Mouse (Mus musculus) hindlimb bud, embryonic 11.5 days (tissue): Measurements from ENCODE around the gene Adgrl2.

Source experiments
- DNase-seq: peaks from one replicate; pipeline ENCODE4 v3.0.0-alpha.2; 2012; ENCODE audit warnings: low read depth, low spot score; ENCODE audit errors: extremely low spot score

The Adgrl2 gene

DNA sequence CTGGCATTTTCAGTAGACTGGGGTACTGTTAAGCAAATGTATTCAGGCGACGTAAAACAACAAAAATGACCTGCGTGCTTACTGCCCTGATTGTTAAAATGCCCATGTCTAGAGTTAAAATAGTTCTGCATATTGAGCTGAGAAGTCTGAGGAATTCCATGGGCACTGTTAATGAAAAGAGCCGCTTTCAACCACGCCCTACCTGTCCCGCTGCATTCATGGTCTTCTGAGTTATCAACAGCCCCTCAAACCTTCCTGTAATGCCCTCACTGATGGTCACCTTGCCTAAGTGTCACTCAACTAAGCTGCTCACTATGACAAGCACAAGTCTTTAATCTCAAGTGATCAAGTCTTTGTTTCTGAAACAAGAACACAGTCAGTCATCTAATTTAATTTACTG lies 12.5 kb downstream of the Adgrl2 start:
- no peak for DNase-seq

DNA sequence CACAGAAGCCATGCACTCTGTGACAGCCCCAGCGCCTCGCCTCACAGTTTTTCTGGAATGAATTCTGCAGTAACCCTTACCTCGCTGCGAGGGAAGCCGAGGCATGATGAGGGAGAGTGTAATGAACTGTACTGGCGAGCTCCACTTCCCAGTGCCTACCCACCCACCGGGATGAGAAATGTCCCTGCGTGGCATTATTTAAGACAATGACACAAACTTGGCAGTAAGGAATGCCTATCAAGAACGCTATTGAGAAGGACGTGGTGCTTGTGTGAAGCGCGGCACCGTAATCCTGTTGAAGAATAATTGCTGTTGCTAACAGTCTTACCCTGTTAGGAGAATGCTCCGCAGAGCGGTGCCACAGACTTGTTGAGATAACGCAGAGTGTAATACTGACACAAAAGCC lies 13.2 kb downstream of the Adgrl2 start:
- no peak for DNase-seq

DNA sequence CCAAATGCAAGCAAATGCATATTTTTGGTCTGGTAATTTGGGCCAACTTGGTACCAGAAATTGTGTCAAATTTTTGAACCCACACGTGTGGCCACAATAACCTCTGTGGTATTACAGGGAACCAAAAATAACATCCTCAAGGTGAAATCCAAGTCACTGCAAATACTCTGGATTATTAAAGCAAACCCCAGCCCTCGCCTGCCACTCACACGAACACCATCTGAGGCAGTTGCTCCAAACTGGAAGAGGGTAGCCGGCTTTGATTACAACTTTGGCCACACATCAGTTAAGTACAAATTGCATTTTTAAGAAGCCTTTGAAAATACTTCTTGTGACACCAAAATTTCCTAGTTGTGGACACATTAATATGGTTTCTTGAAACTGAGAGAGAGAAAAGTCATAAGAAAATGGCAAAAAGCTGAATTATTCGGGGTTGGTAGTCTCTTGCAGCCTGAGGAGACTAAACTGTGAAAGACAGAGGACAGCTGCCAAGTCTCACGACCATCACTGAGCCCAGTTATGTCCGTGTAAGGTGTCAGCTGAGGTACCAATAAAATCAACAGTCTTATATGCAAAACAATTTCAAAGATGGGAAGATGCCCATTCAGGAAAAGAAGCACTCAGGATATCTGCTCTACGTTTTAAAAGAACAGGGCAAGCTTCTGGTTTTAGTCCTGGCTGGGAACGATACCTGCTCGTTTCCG lies 18.3 kb downstream of the Adgrl2 start:
- no peak for DNase-seq

DNA sequence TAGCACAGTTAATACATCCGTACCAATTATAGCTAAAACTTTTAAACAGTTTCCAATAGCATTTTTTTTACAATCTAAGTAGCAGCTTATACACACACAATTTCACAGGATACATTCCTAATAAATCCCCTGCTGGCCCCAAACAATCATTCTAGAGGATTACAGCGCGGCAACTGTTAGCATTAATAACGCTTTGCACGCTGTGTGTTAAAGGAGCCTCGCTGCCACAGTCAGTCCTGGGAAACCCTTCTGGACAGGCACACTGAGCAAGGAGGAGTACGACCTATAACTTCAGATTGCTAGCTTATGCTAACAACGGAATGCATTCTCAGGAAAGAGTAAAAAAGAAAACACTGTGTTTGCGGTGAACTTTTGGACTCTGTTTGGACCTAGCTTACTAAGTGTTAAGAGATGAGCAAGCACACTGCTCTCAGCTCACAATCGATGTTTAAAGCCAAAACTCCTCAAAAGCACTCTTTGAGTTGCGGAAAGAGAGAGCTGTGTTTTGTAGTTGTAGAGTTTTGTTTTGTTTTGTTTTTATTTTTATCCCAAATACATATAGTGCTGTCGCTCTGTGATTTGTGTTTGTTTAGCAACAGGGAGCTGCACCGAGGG lies 25.3 kb downstream of the Adgrl2 start:
- DNase-seq: no peak

DNA sequence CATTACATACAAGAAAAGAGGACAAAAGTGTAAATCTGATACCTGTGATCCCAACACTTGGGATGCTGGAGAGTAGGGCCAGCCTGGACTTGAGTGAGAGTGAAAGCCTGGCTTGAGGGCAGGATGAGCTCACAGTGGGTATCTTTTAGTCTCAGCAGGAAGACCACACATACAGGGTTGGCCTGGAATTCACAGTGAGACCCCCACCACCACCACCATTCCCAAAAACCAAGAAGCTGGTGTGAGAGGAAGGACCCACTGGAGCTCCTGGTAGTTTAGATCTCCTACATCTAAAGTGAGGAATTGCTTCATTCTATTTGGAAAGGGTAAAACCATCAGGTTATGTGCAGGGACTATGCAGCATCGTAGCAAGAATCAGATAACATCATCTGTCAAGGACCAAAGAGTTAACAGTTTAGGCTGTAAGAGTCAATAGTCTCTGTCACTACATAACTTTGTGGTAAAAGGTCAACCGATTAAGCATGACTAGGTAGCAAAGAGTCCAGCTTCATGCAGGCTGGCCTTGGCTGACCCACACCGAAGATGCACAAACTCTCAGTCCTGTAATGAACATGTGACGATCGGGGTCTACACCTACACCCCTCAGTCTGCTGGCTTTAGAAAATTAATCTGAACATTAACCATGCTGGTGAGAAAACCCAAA lies 26.8 kb downstream of the Adgrl2 start:
- no peak for DNase-seq

DNA sequence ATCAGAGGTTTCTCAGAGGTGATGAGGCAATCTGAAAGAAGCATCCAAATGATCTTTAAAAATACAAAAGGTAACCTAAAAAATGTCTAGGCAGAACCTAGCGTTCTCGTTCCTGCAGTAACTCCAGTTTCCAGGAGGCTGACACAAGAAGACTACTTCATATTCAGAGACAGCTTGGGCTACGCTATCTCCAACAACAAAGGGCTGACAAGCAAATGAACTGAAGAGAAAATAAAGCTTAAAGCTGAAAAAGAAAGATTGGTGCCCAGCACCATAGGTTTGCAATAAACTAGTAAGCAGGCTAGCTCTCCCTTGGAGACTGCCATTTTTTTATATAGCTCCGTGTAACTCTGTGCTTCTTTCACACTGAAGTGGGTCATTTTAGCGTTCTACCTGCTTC lies 28.7 kb downstream of the Adgrl2 start:
- no peak for DNase-seq

DNA sequence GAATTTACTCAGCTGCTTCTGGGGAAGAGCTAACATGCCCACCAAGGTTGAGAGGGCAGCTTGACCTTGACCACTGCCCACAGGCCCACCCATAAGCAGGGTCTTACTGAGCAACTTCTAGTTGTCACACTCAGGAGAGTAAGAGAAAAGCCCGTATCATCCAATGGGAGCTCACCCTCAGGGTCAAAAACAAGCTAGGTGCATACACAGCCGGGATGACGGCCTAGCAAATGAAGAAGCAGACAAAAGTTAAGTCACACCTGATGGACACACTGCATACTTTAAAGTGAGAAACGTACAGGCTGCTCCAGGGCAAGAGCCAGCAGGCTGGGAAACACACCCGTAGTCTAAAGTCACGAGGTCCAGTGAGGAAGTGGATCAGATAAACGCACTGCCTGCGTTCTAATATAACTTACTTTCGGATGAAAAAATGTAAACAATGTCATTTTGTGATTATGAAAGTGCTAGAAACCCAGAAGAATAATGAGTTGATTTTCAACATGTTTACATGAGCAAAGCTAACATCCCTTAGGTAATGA lies 29.5 kb downstream of the Adgrl2 start:
- no peak for DNase-seq

DNA sequence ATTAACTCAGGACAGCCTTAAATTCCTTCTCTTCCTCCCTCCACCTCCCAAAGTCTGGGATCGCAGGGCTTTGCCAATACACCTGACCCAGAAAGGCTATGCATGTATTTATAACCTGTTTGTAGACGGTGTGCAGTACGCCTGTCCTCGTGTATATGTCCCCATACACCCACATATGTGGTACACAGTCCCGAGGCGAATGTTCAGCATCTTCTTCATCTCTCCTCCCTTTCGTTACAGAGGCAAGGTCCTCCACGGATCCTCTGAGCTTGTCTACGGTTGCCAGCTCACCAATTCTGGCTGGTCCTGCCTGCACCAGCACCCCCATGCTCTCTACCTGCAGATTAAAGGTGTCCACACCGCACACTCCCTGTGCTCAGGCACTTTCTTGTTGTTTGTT lies 30.1 kb downstream of the Adgrl2 start:
- DNase-seq: no peak

DNA sequence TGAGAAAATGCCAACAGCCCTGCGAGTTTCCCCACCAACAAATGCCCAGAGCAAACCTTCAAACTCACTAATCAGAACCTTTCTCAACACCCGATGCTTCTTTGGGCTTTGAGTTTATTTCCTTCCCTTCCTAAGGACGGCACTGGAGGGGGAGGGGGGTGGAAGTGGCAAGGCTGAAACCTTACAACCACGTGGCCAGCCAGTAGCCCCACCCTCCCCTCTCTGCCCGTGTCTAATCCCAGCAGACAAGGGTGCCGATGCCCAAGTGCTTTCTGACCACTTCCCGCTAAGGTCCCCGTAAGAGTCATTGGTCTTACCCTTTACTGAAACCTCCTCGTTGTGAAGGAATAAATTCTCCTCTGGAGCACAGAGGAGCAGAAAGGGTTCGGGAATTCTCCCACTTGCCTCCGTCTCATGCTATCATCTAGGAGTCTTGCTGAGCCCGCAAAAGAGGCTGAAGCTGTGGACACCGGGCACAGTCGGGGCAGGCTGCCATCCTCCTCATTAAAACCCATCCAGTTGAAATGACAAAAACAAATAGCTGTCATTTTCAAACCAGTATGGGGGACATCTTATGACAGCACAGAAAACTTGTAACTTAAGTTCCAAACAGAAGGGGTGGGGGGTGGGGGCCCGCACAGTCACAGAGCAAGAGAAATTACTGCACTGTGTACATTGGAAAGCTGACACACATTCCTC lies 30.9 kb downstream of the Adgrl2 start:
- no peak for DNase-seq

DNA sequence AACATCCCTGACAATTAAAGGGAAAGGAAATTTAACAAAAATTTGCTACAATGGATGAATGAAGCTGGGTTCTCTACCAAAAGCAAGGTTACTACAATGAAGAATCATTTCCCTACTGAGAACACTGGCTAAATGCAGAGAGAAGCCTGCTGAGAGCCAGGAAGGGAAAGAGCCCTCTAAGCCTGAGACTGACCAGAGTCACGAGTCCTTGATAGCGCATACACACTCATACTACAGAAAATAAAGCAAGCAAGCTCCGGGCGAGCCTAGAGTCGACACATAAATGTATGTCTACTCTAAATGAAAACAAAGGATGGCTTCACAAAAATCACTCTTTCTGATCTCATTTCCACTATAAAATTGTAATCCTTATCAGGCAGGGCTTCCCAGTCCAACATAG lies 31.6 kb downstream of the Adgrl2 start:
- no peak for DNase-seq

DNA sequence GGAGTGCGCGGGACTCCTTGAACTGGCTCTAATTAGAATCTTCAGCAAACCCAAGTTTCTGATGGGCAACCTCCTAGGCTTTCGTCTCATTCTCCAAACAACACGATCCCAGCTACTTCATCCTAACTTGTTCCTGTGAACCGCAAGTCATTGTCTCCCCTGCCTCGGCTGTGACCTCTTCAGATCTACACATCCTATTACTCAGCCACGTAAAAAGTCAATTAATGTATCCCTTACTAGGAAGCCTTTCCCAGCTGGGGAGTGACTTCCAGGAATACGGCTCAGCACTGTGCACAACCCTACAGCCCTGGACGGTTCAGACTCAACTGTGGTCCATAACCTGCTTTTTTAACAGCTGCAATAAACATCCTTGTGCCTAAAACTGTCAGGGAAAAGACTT lies 32.2 kb downstream of the Adgrl2 start:
- DNase-seq: no peak

DNA sequence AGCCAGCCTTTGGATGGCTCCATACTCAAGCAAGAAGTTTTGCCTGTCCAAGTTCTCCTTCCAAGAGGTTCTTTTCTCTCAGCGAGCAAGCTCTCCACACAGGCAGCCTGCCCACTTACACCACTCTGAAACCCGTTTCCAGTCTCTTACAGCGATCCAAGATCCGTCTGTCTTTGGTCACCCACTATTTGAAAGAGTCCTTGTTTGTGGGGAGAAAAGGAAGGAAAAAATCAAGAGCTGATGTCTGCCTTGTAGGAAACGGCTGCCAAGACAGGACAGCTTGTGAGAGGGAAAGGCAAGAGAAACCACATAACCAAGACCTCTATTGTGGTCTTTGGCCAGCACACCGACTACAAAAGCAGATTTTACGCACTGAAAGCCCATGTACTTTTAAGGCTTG lies 33.5 kb downstream of the Adgrl2 start:
- no peak for DNase-seq

DNA sequence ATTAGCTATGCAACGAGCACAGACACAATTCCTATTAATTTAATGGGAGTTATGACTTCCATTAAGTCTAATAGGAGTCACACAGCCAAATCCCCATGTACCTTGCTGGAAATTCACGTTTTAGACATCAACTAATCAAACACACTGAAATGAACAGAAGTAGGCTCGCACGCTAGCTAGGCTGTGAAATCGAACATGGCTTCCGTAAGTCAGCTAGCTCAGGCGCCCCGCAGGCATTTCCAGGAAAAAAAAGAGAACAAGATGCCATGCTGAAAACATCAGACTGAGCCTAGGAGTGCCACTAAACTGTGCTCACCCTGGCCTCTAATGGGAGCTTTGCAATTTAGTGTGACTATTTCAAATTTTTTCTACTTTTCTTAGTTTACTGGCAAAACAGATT lies 40.6 kb downstream of the Adgrl2 start:
- DNase-seq: no peak

DNA sequence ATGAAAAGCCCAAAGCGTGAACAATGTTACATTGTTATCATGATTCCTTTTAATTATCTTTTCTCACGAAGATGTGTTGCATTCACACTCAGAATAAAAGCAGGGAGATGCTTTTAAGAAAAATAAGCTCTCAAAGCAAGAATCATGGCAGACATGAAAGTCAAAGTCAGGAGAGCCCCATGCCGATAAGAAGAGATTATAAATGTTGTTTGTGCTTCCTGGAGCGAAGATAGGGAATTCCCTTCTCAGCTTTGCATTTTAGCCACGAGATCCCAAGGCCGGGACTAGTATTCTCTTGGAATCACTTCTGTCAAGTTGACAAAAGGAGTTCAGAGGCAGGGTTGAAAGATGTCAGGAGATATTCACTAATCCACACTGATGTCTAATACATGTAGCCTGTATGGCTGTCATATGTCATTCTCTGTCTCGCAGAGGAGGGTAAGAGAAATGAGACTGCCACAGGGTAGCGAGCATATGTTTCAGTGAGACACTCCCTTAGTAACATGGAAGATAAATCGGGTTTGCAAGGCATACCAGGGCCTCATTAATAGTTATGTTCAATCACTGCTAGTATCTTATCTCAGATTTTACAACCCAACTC lies 42.5 kb downstream of the Adgrl2 start:
- no peak for DNase-seq

DNA sequence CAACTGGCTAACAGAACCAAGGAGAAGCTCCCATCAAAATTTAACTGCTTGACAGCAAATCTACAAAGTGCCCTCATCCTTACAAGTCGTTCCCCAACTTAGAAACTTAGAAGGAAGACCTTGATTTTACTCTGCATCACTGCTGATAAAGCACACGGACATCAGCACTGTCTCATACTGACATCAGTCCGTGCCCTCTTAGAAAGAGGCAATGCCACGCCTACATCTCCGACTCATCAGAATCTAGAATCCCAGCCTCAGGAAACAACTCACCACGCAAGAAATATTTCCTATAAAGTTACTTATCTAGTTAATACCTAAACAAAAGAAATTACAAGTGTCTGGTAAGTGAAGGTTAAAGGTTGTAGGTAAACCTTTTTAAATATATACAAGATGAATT lies 43.1 kb downstream of the Adgrl2 start:
- no peak for DNase-seq

DNA sequence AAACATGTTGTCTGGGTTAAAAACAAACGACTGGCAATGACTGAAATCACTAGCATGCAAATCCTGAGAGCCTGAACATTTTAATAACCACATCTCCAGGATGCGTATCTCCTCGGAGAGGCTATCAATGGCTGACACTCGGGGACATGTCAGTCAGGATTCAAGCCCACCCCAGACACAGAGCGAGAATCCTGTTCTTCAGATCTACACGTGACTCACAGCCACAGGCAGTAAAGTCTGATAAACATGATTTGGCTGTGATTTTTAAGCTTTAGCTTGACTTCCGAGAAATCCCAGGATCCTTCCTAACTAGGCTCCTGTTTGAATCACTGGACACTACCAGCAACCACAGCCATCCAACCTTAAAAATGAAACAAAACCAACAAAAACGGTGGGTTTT lies 44.8 kb downstream of the Adgrl2 start:
- DNase-seq: no peak

DNA sequence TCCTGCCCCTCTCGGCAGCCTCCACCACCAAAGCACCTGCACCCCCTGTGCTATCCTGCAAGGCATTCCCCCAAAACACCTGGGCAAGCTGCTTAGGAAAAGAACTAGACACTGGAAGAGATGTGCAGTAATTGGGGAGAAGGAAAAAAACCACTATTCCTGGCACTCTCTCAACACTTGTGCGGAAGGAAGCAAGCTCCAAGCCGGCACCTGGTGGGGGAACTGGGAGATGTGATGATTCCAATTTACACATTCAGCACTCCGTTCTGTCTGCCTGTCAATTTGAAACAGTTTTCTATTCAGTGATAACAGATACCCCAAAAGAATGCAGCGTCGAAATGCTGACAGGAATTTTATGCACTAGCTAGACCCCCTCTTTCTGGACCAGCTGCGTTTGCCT lies 50.9 kb downstream of the Adgrl2 start:
- DNase-seq: no peak

DNA sequence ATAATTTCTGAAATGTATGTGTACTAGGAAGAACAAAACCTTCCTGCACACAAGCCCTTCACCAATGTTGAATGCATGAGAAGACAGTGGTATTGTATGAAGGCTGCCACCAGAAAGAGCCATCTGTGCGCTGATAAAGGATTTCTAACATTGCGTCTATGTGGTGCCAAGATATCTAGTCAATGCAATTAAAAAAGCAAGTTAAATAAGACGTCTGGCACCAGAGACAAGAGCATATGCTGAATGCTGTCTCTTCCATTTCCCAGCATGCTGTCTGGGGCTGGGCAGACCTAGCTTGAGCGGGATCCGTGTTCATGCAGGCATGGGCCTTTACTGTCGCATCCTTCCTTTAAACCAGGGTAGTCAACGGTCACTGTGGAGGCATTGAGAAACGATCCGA lies 55.3 kb downstream of the Adgrl2 start:
- DNase-seq: no peak

DNA sequence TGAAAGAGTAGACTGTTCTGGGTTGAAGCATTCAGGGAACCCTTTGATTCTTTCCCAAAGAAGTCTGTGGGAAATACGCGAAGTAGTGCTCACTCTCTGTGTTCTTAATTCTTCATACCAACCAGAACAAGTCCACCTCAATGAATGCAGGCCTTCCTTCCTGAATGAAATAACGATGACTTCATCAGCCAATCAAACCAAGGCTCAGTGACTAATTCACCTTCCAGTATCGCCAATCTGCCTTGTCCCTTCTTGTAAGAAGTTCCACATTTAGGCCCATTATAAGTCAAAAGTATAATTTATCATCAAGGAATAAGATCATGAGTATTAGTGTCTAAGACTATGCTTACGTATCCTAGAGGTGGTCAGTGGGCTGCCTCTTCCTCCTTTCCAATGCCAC lies 56.1 kb downstream of the Adgrl2 start:
- DNase-seq: no peak

DNA sequence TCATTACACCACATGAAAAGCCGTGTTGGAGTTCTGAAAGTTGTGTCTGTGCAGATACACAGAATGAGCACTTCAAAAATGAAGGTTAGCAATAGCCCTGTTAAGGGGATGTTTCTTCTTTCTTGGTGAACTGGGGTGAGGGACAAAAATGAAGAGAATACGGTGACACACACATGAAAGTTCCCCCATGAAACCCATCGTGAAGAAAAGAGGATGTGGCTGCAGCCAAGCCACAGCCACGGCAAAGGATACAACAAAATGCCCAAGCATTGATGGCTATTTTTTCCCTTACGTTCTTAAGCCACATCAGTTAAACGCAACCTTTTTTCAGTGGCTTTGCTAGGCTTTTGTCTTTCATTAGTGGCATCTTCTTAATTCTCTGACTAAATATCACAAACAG lies 57.2 kb downstream of the Adgrl2 start:
- no peak for DNase-seq

DNA sequence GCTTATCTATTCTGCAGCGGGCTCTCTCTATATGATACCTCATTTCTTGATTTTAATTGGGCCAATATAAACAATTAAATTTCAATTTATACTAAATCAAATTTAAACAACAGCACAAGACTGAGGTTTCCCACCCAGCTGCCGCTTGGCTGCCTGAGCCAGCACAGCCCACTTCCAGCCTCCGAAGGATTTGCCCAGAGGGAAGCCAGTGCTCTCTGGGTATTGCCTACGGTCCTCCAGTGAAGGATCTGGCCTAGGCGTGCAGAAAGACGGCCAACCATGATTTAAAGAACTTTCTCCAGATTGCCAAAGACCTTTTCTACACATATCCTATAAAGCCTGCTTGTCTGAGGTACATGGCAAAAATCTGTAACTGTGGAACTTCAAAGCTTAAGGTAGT lies 59.4 kb downstream of the Adgrl2 start:
- no peak for DNase-seq
